Mouse (Mus musculus) liver, embryonic 13.5 days (tissue): ENCODE data around the gene Mgat5b. TPM values are rescaled to one million over a fixed set of nuclear protein-coding genes. Genes with fewer than 3 reads are reported as not detected.

Source experiments
- ATAC-seq: fragments of 200-750 bp; cut with Nextera tagmentation; 2 replicates; pipeline ENCODE4 v1.8.0; 2017; ENCODE audit warnings: low read depth, mild to moderate bottlenecking, moderate number of reproducible peaks, moderate library complexity
- DNase-seq: peaks from one replicate; pipeline ENCODE4 v3.0.0; 2022
- H3K27ac ChIP-seq: fragments of 300-500 bp; sonication (generic); 2 replicates; pipeline ENCODE4 v1.5.1; 2015; ENCODE audit warnings: moderate library complexity, mild to moderate bottlenecking, inconsistent platforms
- H3K27me3 ChIP-seq: fragments of 300-500 bp; sonication (generic); 2 replicates; pipeline ENCODE4 v1.6.1; 2015; ENCODE audit warnings: mild to moderate bottlenecking, inconsistent platforms
- H3K36me3 ChIP-seq: fragments of 300-500 bp; sonication (generic); 2 replicates; pipeline ENCODE4 v1.6.1; 2015; ENCODE audit warnings: mild to moderate bottlenecking, inconsistent platforms
- H3K4me1 ChIP-seq: fragments of 300-500 bp; sonication (generic); replicated peaks from 2 replicates; pipeline ENCODE4 v1.6.1; 2015; ENCODE audit warnings: inconsistent platforms
- H3K4me2 ChIP-seq: fragments of 300-500 bp; sonication (generic); 2 replicates; pipeline ENCODE4 v1.6.1; 2015; ENCODE audit warnings: inconsistent platforms, mild to moderate bottlenecking, moderate library complexity
- H3K4me3 ChIP-seq: fragments of 300-500 bp; sonication (generic); replicated peaks from 2 replicates; pipeline ENCODE4 v1.5.1; 2015; ENCODE audit warnings: mild to moderate bottlenecking, inconsistent platforms
- H3K9ac ChIP-seq: fragments of 300-500 bp; sonication (generic); 2 replicates; pipeline ENCODE4 v1.6.1; 2015; ENCODE audit warnings: mild to moderate bottlenecking, inconsistent platforms
- H3K9me3 ChIP-seq: fragments of 300-500 bp; sonication (generic); replicated peaks from 2 replicates; pipeline ENCODE4 v1.6.1; 2016; ENCODE audit warnings: inconsistent platforms
- WGBS: fragments of 180-500 bp; shearing (Covaris S2); methylation state at CpG from one replicate; pipeline ENCODE4 v1.1.7; 2015; ENCODE audit not compliant: insufficient replicate concordance; 5-methylcytosine and 5-hydroxymethylcytosine counted together
- polyA plus RNA-seq: library from polyadenylated mRNA; unstranded; fragments of >200 nt; fragmentation: Nextera tagmentation; extraction: Ambion mirVana; gene quantifications from 2 replicates; pipeline ENCODE4 v1.2.1, GENCODE M21; 2015

Gene Mgat5b
- 0.06 TPM in 1 of 2 replicates, not detected in the other for polyA plus RNA-seq

DNA sequence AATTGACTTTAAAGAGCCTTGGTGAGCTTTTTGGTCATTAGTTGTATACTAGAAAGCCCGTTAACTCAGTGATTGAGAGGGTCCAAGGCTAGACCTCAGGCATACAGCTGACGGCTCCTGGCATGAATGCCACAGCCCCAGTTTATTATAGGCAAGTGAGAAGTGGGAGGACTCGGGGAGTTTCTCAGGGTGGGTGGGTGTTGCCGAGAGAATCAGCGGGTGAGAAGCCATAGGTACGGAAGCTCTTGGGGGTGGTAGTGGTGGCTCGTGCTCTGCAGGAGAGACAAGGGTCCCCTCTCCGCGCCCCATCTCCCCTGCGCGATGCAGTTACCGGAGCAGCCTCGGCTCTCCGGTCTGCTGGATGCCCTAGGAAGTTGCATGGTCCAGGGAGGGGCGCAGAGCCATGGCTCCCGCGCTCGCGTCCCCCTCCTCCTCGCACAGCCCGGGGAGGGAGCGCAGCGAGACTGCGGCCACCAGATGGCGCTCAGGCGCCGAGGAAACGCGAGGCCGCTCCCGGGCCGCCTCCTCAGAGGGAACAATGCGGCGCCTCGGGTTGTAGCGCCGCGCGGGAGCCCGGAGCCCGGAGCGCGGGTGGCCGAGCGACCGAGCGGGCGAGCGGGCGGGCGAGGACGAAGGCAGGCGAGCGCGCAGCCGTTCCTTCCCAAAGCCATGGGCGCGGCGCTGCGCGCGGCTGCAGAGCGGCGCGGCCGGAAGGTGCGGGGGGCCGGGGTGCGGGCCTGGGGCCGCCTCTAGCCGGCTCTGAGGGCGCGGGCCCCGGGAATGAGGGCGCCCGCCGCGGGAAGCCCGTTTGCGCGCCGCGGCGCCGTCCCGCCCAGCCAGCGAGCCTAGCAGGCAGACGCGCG lies at the start of gene Mgat5b:
TSS of gene Mgat5b (plus strand) at position 541 of the 863 bp plus-strand sequence.
- 2% methylated on average over 88 of the region's 90 CpGs for WGBS
- Histone ChIP-seq H3K4me2 (peak within 1 kb of the TSS; percentile 72), H3K4me3 (peak within 1 kb of the TSS; percentile 51), H3K36me3 (no peaks in the 10 kb centered on the region), H3K9ac (no peak within 1 kb of the TSS), H3K4me1 (peaks cover 6% of the 10 kb centered on the region; the same call in 1 of the 2 replicates), H3K27ac (no peak within 1 kb of the TSS), H3K27me3 (peaks cover 93% of the 10 kb centered on the region), H3K9me3 (no peaks in the 10 kb centered on the region)
- DNase-seq (peak; percentile 27), ATAC-seq (peak; percentile 23; the same call in 1 of the 2 replicates)

DNA sequence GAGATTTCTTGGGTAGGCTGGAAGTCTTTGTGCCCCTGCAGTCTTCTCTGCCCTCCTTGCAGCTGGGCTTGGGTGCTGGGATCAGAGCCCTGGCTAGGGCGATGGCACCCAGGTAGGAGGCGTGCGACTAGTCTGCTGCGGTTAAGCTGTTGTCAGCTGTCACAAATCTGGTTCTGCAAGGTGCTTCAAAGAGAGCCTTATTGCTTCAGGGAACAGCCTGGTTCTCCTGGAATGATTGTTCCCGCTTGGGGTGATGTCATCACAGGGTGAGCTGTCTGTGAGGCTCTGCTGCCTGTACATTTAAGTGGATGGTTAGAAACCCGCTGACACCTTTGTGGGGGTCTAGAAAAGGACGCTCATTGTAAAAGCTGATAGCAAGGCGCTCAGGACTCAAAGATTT lies 49.4 kb upstream of the Mgat5b start:
- Histone ChIP-seq H3K4me2 (no peak overlapping the region), H3K4me1 (no peaks in the 10 kb centered on the region), H3K9ac (no peak overlapping the region), H3K27ac (no peak overlapping the region), H3K4me3 (no peak overlapping the region), H3K27me3 (no peaks in the 10 kb centered on the region), H3K9me3 (no peaks in the 10 kb centered on the region), H3K36me3 (peaks cover 51% of the 10 kb centered on the region)
- no peak for ATAC-seq
- WGBS = 78% methylated on average over 8 of the region's 8 CpGs
- DNase-seq = no peak

DNA sequence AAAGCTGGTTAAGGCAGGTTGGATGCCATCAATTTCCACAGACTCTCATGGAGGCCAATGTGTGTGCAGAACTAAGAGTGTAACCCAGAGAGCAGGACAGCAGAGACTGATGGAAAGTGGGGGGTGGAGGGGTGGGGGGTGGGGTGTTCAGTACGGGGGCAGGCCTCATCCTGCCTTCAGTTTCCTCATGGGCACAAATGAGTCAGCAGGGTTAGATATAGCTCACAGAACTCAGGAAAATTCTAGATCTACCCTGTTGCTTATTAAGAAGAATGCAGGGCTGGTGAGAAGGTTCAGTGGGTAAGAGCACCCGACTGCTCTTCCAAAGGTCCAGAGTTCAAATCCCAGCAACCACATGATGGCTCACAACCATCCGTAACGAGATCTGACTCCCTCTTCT lies 49.0 kb upstream of the Mgat5b start:
- no peak overlapping the region for H3K4me3 ChIP-seq
- no peaks in the 10 kb centered on the region for H3K4me1 ChIP-seq
- H3K4me2 ChIP-seq = no peak overlapping the region
- H3K9me3 ChIP-seq = no peaks in the 10 kb centered on the region
- no peak for DNase-seq
- H3K27me3 ChIP-seq = no peaks in the 10 kb centered on the region
- H3K36me3 ChIP-seq = peaks cover 49% of the 10 kb centered on the region
- 74% methylated on average over 4 of the region's 4 CpGs for WGBS
- ATAC-seq = no peak
- no peak overlapping the region for H3K9ac ChIP-seq
- no peak overlapping the region for H3K27ac ChIP-seq

DNA sequence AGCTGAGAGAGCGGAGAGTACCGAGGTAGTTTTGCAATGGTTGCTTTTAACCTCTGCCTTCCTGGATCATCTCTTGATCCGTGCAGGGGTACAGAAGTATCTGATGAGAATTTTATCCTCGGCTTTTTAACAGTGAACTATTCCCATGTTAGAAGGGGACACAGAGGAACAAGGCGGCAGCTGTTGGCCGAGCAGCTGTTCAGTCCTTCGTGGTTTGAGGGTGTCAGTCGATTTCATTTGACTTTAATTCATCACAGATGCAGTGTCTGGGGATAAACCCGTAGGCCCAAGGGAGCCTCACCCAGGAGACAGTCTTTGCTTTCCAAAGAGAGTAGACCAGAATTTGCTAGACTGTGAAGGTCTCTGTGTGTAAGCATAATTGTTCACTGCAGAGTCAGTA lies 47.1 kb upstream of the Mgat5b start:
- no peaks in the 10 kb centered on the region for H3K27me3 ChIP-seq
- H3K4me1 ChIP-seq = no peaks in the 10 kb centered on the region
- 79% methylated on average over 9 of the region's 9 CpGs for WGBS
- no peak overlapping the region for H3K27ac ChIP-seq
- no peak for DNase-seq
- peaks cover 46% of the 10 kb centered on the region for H3K36me3 ChIP-seq
- H3K9me3 ChIP-seq = no peaks in the 10 kb centered on the region
- H3K4me3 ChIP-seq = no peak overlapping the region
- no peak overlapping the region for H3K9ac ChIP-seq
- no peak overlapping the region for H3K4me2 ChIP-seq
- no peak for ATAC-seq

DNA sequence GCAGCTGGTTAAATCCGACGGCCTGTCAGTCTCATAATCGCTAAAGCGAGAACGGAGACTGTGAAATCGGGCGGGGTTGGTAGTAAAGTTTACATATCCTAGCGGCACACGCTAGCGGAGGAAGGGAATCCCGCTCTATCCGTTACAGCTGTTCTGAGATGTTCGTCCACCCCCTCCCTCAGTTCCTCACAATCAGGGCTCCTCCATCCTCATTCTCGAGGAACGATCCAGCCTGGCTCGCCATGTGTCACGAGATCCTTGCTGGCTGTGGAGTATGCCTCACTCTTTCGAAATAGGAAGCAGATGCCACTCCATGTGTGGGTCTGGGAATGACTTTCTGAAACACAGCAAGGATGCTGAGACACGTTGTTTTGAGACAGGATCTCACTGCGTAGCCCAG lies 44.7 kb upstream of the Mgat5b start:
- Histone ChIP-seq H3K27ac (no peak overlapping the region), H3K9ac (no peak overlapping the region), H3K9me3 (no peaks in the 10 kb centered on the region), H3K4me1 (no peaks in the 10 kb centered on the region), H3K4me2 (no peak overlapping the region), H3K27me3 (no peaks in the 10 kb centered on the region), H3K36me3 (peaks cover 45% of the 10 kb centered on the region), H3K4me3 (no peak overlapping the region)
- no peak for DNase-seq
- WGBS = 84% methylated on average over 20 of the region's 20 CpGs
- no peak for ATAC-seq

DNA sequence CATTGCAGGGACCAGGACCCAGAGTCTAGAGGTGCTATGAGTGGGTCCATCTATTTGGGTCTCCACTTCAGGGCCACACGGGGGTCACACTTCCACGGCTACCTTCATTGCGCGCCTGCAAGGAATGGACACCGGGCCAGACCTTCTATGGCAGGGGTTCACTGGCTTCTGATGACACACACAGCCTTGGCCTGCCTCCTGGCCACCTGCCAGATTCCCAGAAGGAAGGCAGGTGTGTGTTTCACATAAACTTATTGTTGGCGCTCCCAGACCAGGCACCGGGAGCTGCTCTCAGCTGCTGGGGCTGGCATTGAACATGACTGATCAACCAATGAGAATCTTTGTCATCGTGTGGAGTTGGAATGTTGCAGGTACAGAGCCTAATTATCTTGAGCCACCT lies 40.2 kb upstream of the Mgat5b start:
- Histone ChIP-seq H3K4me1 (no peaks in the 10 kb centered on the region), H3K36me3 (peaks cover 17% of the 10 kb centered on the region), H3K4me3 (no peak overlapping the region), H3K27ac (no peak overlapping the region), H3K27me3 (no peaks in the 10 kb centered on the region), H3K4me2 (no peak overlapping the region), H3K9ac (no peak overlapping the region), H3K9me3 (no peaks in the 10 kb centered on the region)
- WGBS = 86% methylated on average over 8 of the region's 8 CpGs
- ATAC-seq (no peak), DNase-seq (no peak)

DNA sequence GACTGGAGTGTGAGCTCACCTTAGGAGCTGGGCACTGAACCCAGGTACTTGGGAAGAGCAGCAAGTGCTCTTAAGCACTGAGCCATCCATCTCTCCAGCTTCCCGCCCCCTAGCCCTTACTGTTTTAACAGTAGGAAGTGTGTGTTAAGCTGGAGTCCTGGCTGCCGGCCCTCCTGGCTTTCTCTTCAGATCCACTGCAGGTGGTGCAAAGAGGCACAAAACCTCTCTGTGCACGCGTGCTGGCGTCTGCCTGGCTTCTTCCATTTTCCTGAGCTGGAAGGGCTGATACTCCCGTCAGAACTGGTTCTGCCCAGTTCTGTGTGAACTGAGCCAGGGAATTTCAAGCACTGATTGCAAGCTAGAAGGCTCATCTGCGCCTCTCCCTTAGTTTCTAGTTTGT lies 37.8 kb upstream of the Mgat5b start:
- WGBS = 62% methylated on average over 7 of the region's 7 CpGs
- H3K9me3 ChIP-seq = no peaks in the 10 kb centered on the region
- peaks cover 4% of the 10 kb centered on the region for H3K4me1 ChIP-seq
- no peak overlapping the region for H3K4me3 ChIP-seq
- 0 out of 2 replicates have a peak, but pooled peaks cover under 1% of the 10 kb centered on the region for H3K36me3 ChIP-seq
- no peak overlapping the region for H3K27ac ChIP-seq
- ATAC-seq (no peak), DNase-seq (no peak)
- no peak overlapping the region for H3K4me2 ChIP-seq
- H3K9ac ChIP-seq = no peak overlapping the region
- H3K27me3 ChIP-seq = peaks cover 9% of the 10 kb centered on the region; the same call in 1 of the 2 replicates

DNA sequence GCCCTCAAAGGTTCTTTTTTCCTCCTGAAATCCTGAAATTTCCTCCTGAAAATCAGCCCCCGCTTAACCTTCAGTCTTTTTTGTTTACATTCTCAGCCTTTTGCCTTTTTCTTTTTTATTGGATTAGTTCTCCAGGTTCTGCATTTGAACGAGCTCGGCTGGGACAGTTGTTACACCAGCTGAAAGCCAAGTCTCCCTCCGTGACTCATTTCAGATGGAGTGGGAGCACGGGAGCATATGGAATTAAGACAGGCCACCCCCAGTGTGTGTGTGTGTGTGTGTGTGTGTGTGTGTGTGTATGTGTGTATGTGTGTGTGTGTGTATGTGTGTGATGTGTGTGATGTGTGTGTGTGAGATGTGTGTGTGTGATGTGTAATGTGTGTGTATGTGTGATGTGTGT lies 37.2 kb upstream of the Mgat5b start:
- Histone ChIP-seq H3K4me2 (no peak overlapping the region), H3K9me3 (no peaks in the 10 kb centered on the region), H3K27ac (no peak overlapping the region), H3K27me3 (peaks cover 15% of the 10 kb centered on the region; the same call in 1 of the 2 replicates), H3K4me3 (no peak overlapping the region), H3K36me3 (no peaks in the 10 kb centered on the region), H3K9ac (no peak overlapping the region), H3K4me1 (peaks cover 4% of the 10 kb centered on the region)
- ATAC-seq (no peak), DNase-seq (no peak)
- WGBS = 65% methylated on average over 5 of the region's 5 CpGs

DNA sequence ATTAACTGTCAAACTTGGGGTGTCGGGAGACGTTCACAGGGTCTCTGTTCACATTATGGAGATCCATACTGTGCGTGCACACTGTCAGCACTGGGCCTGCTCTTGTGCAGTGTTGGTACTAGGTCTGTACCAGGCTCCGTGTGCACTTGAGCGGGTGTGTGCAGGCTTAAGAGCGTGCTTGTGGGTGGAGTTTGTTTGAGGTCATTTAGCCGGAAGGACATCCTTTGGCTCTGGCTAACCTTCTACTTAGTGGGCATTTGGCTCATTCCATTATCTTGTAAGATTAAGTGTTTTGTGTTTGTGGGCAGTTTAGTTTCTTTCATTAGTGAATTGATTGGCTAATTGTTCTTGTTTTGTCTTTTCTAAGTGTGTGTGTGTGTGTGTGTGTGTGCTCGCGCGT lies 36.2 kb upstream of the Mgat5b start:
- no peak overlapping the region for H3K4me2 ChIP-seq
- peaks cover 24% of the 10 kb centered on the region for H3K27me3 ChIP-seq
- DNase-seq = no peak
- no peak for ATAC-seq
- no peaks in the 10 kb centered on the region for H3K36me3 ChIP-seq
- 79% methylated on average over 10 of the region's 10 CpGs for WGBS
- no peak overlapping the region for H3K4me3 ChIP-seq
- H3K9me3 ChIP-seq = no peaks in the 10 kb centered on the region
- peaks cover 4% of the 10 kb centered on the region for H3K4me1 ChIP-seq
- H3K27ac ChIP-seq = no peak overlapping the region
- no peak overlapping the region for H3K9ac ChIP-seq

DNA sequence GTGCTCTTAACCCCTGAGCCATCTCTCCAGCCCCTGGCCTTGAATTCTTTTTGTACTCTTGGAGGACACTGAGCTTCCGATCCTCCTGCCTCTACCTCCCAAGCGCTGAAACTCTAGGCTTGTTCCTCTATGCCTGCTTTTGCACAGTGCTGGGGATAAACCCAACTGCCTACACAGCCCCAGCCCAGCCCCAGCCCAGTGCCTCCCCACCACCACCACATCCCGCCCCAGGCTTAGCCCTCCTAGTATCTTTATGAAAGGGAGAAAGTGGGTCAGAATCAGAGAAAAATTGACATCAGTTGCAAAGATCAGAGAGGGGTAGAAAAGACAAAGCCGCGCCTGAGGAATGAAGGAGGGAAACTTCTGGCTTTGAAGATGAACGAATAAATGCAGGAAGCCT lies 34.6 kb upstream of the Mgat5b start:
- Histone ChIP-seq H3K9me3 (no peaks in the 10 kb centered on the region), H3K36me3 (no peaks in the 10 kb centered on the region), H3K9ac (no peak overlapping the region), H3K27me3 (peaks cover 24% of the 10 kb centered on the region), H3K27ac (no peak overlapping the region), H3K4me2 (no peak overlapping the region), H3K4me3 (no peak overlapping the region), H3K4me1 (peaks cover 4% of the 10 kb centered on the region)
- 81% methylated on average over 6 of the region's 6 CpGs for WGBS
- DNase-seq = no peak
- no peak for ATAC-seq

DNA sequence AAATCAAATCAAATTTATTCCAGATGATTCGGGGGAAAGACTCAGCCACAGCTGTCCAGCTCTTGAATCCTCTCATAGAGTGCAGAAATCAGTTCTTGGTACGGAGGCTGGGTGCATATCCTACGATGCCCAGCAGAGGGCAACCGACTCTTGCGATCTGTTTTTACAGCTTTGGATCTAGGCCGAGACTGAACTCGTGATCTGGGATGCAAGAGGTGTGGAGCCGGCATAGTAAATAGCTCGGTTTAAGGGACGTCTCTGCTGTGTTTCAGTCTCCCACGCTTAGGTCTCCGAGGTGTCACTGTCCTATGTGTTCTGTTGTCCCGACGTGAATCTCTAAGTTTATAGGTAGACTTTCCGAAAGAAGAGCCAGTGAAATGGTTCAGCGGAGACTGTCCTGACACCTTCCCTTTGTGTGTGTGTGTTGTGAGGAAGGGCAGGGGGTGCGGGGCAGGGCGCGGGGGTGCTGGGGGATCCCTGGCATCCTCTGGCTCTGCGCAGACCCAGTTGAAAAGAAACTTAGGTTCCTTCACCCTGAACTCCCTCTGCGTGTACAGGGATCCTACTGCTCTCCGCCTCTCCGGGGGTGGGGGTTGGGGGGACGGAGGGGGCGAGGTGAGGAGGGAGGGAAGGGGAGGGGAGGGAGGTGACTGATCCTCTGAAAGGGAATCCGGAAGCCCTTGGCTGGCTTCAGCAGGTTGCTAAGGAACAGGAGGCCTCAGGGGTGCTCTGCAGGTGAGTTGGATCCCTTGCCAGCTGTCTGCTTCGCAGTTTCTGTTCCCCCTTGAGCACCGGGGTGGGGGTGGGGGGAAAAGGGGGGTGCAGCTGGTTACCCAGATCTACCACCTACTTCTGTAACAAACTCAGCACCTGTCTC lies 33.1 kb upstream of the Mgat5b start:
- no peak overlapping the region for H3K27ac ChIP-seq
- no peak; the same call in 1 of the 2 replicates for ATAC-seq
- H3K4me3 ChIP-seq = peak overlapping the region; percentile 16; the same call in 1 of the 2 replicates
- 5% methylated on average over 28 of the region's 28 CpGs for WGBS
- H3K4me1 ChIP-seq = peaks cover 4% of the 10 kb centered on the region
- H3K9ac ChIP-seq = no peak overlapping the region
- DNase-seq = peak; percentile 15
- H3K27me3 ChIP-seq = peaks cover 25% of the 10 kb centered on the region
- peak overlapping the region; percentile 23 for H3K4me2 ChIP-seq
- H3K9me3 ChIP-seq = no peaks in the 10 kb centered on the region
- H3K36me3 ChIP-seq = no peaks in the 10 kb centered on the region
